31 mouse cellular contexts compared by ENCODE assay signal in the genomic region with DNA sequence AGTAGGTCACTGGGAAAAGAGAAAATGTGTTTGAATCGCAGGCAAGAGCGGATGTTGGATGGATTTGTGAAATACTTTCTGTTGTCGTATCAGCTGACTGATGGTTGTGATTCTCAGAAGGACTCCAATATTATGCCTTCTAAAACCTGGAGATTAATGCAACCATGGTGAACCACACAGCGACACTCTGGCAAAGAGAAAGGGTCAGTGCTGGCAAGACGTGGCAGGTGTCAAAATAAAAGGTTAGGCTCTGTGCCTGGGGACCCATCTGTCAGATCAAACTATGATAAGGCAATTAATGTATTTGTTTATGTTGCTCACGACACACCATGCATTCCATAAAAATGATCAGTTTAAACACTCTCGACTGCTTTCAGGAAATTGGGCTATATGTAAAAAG. TPM values are rescaled to one million over a fixed set of nuclear protein-coding genes. Genes with fewer than 3 reads are reported as not detected.
DNase-seq lines count a peak whose midpoint lies in the region; ATAC-seq and TF ChIP-seq lines count a peak whose summit lies in the region.
"Had no signal": no experiment of that assay in that cellular context is flagged by ENCODE, and none has a peak within 500 bp of the region (broad histone marks: within the 10 kb centered on the region; RNA-seq: fewer than 3 reads in every experiment).

No protein-coding gene starts in this region.

- no peak for TF ChIP-seq CTCF in left cerebral cortex, adult 2 months (IDR thresholded peaks at IDR 0.05)

- no peaks in the 10 kb centered on the region for H3K4me1 ChIP-seq in forebrain, embryonic 11.5 days (replicated peaks; ENCODE audit: control insufficient read depth, insufficient read depth, low read length)
- peaks cover 24% of the 10 kb centered on the region for H3K4me1 ChIP-seq in forebrain, embryonic 15.5 days
- H3K4me1 ChIP-seq: embryonic facial prominence, embryonic 12.5 days; heart, embryonic 12.5 days; kidney, embryonic 15.5 days; limb, embryonic 15.5 days; liver, embryonic 13.5 days had no signal

- no peaks in the 10 kb centered on the region for H3K27me3 ChIP-seq in forebrain, embryonic 11.5 days (ENCODE audit: control insufficient read depth, insufficient read depth, low read length)
- H3K27me3 ChIP-seq in forebrain, embryonic 15.5 days = no peaks in the 10 kb centered on the region
- H3K27me3 ChIP-seq: embryonic facial prominence, embryonic 12.5 days; heart, embryonic 12.5 days; kidney, embryonic 15.5 days; limb, embryonic 15.5 days; liver, embryonic 13.5 days; midbrain, embryonic 15.5 days; neural tube, embryonic 12.5 days had no signal

- no peaks in the 10 kb centered on the region for H3K36me3 ChIP-seq in forebrain, embryonic 11.5 days (ENCODE audit: control insufficient read depth, insufficient read depth, low read length)
- H3K36me3 ChIP-seq in forebrain, embryonic 15.5 days = peaks cover 7% of the 10 kb centered on the region; the same call in 1 of the 2 replicates
- H3K36me3 ChIP-seq: embryonic facial prominence, embryonic 12.5 days; G1E; heart, embryonic 12.5 days; kidney, embryonic 15.5 days; limb, embryonic 10.5 days; limb, embryonic 15.5 days; liver, embryonic 13.5 days; midbrain, embryonic 15.5 days; neural tube, embryonic 12.5 days had no signal

- no peak overlapping the region for H3K9ac ChIP-seq in forebrain, embryonic 11.5 days (ENCODE audit: low read length)
- H3K9ac ChIP-seq in forebrain, embryonic 15.5 days (replicated peaks) = no peak overlapping the region
- H3K9ac ChIP-seq: embryonic facial prominence, embryonic 12.5 days; heart, embryonic 12.5 days; hindbrain, embryonic 14.5 days; kidney, embryonic 15.5 days; limb, embryonic 15.5 days; liver, embryonic 13.5 days; midbrain, embryonic 15.5 days; neural tube, embryonic 12.5 days had no signal

- ATAC-seq in cerebellum, adult (ENCODE audit: insufficient number of reproducible peaks, low FRiP score, low TSS enrichment) = 0 out of 2 replicates have a peak, but pooled peaks have one; percentile 43
- 0 out of 2 replicates have a peak, but pooled peaks have one; percentile 47 for ATAC-seq in forebrain, embryonic 11.5 days (replicated peaks; ENCODE audit: low FRiP score)
- no peak for ATAC-seq in forebrain, embryonic 15.5 days (replicated peaks)
- ATAC-seq: inflammation-experienced regulatory T-cells, adult 6 months; lung, postnatal 0 days; midbrain, embryonic 15.5 days had no signal

- no peak overlapping the region for H3K4me2 ChIP-seq in forebrain, embryonic 11.5 days (ENCODE audit: low read depth, low read length, severe bottlenecking)
- no peak overlapping the region for H3K4me2 ChIP-seq in forebrain, embryonic 15.5 days (replicated peaks)
- H3K4me2 ChIP-seq: embryonic facial prominence, embryonic 12.5 days; heart, embryonic 12.5 days; hindbrain, embryonic 14.5 days; kidney, embryonic 15.5 days; limb, embryonic 15.5 days; liver, embryonic 13.5 days; midbrain, embryonic 15.5 days; neural tube, embryonic 12.5 days had no signal

- no peaks in the 10 kb centered on the region for H3K9me3 ChIP-seq in forebrain, embryonic 11.5 days (ENCODE audit: control insufficient read depth, low read length)
- H3K9me3 ChIP-seq in forebrain, embryonic 15.5 days = no peaks in the 10 kb centered on the region
- H3K9me3 ChIP-seq: embryonic facial prominence, embryonic 12.5 days; heart, embryonic 12.5 days; kidney, embryonic 15.5 days; limb, embryonic 10.5 days; limb, embryonic 15.5 days; liver, embryonic 13.5 days; midbrain, embryonic 15.5 days; neural tube, embryonic 12.5 days had no signal

- intact Hi-C loops in left cerebral cortex, postnatal 4 days (cut with DNase I) = no loop called here
- intact Hi-C loops in left cerebral cortex, adult 2 months (cut with DNase I) = no loop called here

- 62% methylated on average over 7 of the region's 7 CpGs for WGBS in forebrain, embryonic 11.5 days
- 29% methylated on average over 7 of the region's 7 CpGs for WGBS in forebrain, embryonic 15.5 days

- no peak overlapping the region for H3K4me3 ChIP-seq in forebrain, embryonic 11.5 days (ENCODE audit: low read depth, low read length)
- H3K4me3 ChIP-seq in forebrain, embryonic 15.5 days = no peak overlapping the region
- no peak overlapping the region for H3K4me3 ChIP-seq in left cerebral cortex, adult 2 months
- H3K4me3 ChIP-seq: embryonic facial prominence, embryonic 12.5 days; heart, adult 2 months; heart, embryonic 12.5 days; kidney, embryonic 15.5 days; limb, embryonic 10.5 days; limb, embryonic 15.5 days; liver, embryonic 13.5 days; midbrain, embryonic 15.5 days; myocyte; neural tube, embryonic 12.5 days had no signal

- H3K27ac ChIP-seq in forebrain, embryonic 11.5 days (ENCODE audit: low read depth, low read length) = no peak overlapping the region
- H3K27ac ChIP-seq in forebrain, embryonic 15.5 days (replicated peaks) = no peak overlapping the region
- H3K27ac ChIP-seq in left cerebral cortex, adult 2 months = no peak overlapping the region
- H3K27ac ChIP-seq: embryonic facial prominence, embryonic 12.5 days; heart, adult 2 months; hindbrain, embryonic 14.5 days; kidney, embryonic 15.5 days; limb, embryonic 10.5 days; limb, embryonic 15.5 days; liver, embryonic 13.5 days; midbrain, embryonic 15.5 days; neural tube, embryonic 12.5 days had no signal

- no peak for DNase-seq in cerebellum, adult 11-12 months
- no peak for DNase-seq in forebrain, embryonic 11.5 days (ENCODE audit: low spot score)
- DNase-seq in left cerebral cortex, postnatal 4 days = peak; percentile 10
- no peak for DNase-seq in left cerebral cortex, adult 2 months (ENCODE audit: extremely low spot score in 1 of 2, low spot score in 2 of 2)
- no peak for DNase-seq in adrenal gland, postnatal 25 days
- DNase-seq: adrenal gland, adult 8-10 months; heart, adult 2 months; heart, postnatal 4 days; kidney, adult 18-20 months; kidney, postnatal 25 days; liver, embryonic 13.5 days; lung, adult 18-20 months; lung, postnatal 4 days; right cerebral cortex, adult 18-20 months; spleen, adult 18-20 months; thymus, postnatal 14 days had no signal

RNA-seq across cellular contexts. Expression of a gene that starts 50.0 kb away (rescaled TPM):
- 4.4 and 6.7 TPM in 2 replicates for polyA plus RNA-seq in forebrain, embryonic 11.5 days (2014; fragmentation: Nextera tagmentation; extraction: Ambion mirVana)
- 4.7 and 6.6 TPM in 2 replicates for polyA plus RNA-seq in forebrain, embryonic 15.5 days (2015; fragmentation: Nextera tagmentation; extraction: Ambion mirVana)
- 10 to 100 TPM; 13.8 to 19.5 TPM for total RNA-seq in left cerebral cortex, postnatal 4 days (2021)
- total RNA-seq in left cerebral cortex, adult 2 months (2021) = 10 to 100 TPM in 1 of 2 experiments, 1 to 10 TPM in 1; 9.8 to 12.1 TPM
- 20.0 and 28.1 TPM in 2 replicates for total RNA-seq in adrenal gland, postnatal 25 days (2021)
- total RNA-seq: megakaryocyte-erythroid progenitor cell, adult 5-6 weeks had no signal
- polyA plus RNA-seq: G1E; inflammation-experienced regulatory T-cells, adult 6 months had no signal
